Mouse (Mus musculus) olfactory bulb, adult 2 months (tissue): ENCODE measurements around the gene Dhrs4.
A peak's percentile ranks its signal among the peaks of the same experiment; 100 is the strongest.

ENCODE experiments used
- CTCF ChIP-seq: fragments of 200-500 bp; IDR thresholded peaks from 2 replicates; pipeline ENCODE4 v1.5.1; 2012; ENCODE audit warnings: low read depth, mild to moderate bottlenecking, low read length, moderate library complexity; ENCODE audit not compliant: insufficient read depth
- POLR2A ChIP-seq: fragments of 200-500 bp; IDR thresholded peaks from 2 replicates; pipeline ENCODE4 v1.6.1; 2012; ENCODE audit warnings: mild to moderate bottlenecking, low read depth, low read length, moderate library complexity; ENCODE audit not compliant: insufficient read depth

DNA sequence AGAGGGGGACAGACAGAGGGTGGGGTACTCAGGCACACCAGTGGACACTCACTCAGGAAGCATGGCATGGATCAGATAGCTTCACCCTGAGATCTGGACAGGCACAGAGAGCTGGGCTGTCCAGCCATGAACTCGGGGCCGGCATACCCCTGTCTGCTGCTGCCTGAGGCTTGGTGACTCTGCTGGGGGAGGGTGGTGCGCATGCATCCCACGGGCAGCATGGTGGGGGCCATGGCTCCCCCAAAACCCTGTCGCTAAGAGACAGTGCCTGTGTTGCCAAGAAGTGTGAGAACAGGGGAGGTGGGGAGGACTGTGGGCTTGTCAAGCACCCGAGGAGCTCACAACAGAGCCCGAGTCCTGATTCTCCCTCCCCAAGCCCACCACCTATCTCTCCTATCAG is 32.5 kb downstream of the Dhrs4 start:
- TF ChIP-seq CTCF = no peak
- 0 out of 2 replicates have a peak, but pooled peaks have one; percentile 15 for TF ChIP-seq POLR2A
